Mouse (Mus musculus) heart, adult 2 months (tissue): ENCODE measurements around the gene Magi2. TPM values are rescaled to one million over a fixed set of nuclear protein-coding genes. Genes with fewer than 3 reads are reported as not detected.

Source experiments
- DNase-seq, 2 experiments: peaks; one replicate each; pipeline ENCODE4 v3.0.0; 2021
- H3K27ac ChIP-seq: fragments of 200-600 bp; 2 replicates; pipeline ENCODE4 v1.8.1; 2022
- H3K27me3 ChIP-seq: fragments of 200-500 bp; 2 replicates; pipeline ENCODE4 v1.6.1; 2012; ENCODE audit warnings: mild to moderate bottlenecking, low read length, inconsistent platforms, mixed read lengths; ENCODE audit not compliant: control insufficient read depth, insufficient read depth
- H3K36me3 ChIP-seq: fragments of 200-500 bp; 2 replicates; pipeline ENCODE4 v1.6.1; 2012; ENCODE audit warnings: low read length, inconsistent platforms; ENCODE audit not compliant: control insufficient read depth, insufficient read depth
- H3K4me1 ChIP-seq: fragments of 200-500 bp; 2 replicates; pipeline ENCODE4 v1.6.1; 2011; ENCODE audit warnings: low read length; ENCODE audit not compliant: control insufficient read depth, insufficient read depth
- H3K4me3 ChIP-seq: fragments of 200-600 bp; 2 replicates; pipeline ENCODE4 v1.8.1; 2022
- H3K79me2 ChIP-seq: fragments of 200-500 bp; replicated peaks from 2 replicates; pipeline ENCODE4 v1.6.1; 2012; ENCODE audit warnings: mild to moderate bottlenecking, inconsistent platforms, low read length, moderate library complexity, mixed read lengths; ENCODE audit not compliant: control insufficient read depth, insufficient read depth
- H3K9ac ChIP-seq: fragments of 200-500 bp; 2 replicates; pipeline ENCODE4 v1.6.1; 2012; ENCODE audit warnings: low read depth, mild to moderate bottlenecking, control low read depth, inconsistent platforms, low read length, mixed read lengths
- CTCF ChIP-seq: fragments of 200-600 bp; IDR thresholded peaks from 2 replicates; pipeline ENCODE4 v1.8.1; 2022; ENCODE audit warnings: antibody characterized with exemption, mild to moderate bottlenecking, moderate library complexity
- EP300 ChIP-seq: fragments of 200-500 bp; IDR thresholded peaks from 2 replicates; pipeline ENCODE4 v1.6.1; 2011; ENCODE audit warnings: low read depth, low read length, control low read depth; ENCODE audit not compliant: insufficient read depth
- POLR2A ChIP-seq: fragments of 200-500 bp; IDR thresholded peaks from 2 replicates; pipeline ENCODE4 v1.6.1; 2011; ENCODE audit warnings: mild to moderate bottlenecking, low read depth, low read length, control low read depth; ENCODE audit not compliant: insufficient read depth
- WGBS: fragments of 180-500 bp; shearing (Covaris S2); methylation state at CpG from one replicate; pipeline ENCODE4 v1.1.7; 2018; 5-methylcytosine and 5-hydroxymethylcytosine counted together
- intact Hi-C: fragments of 180-260 bp; cut with DNase I; formaldehyde crosslinking; loops from one replicate; pipeline ENCODE4 v1.15.1; 2025
- long read RNA-seq: library from polyadenylated mRNA; stranded (forward); transcript quantifications from one replicate; pipeline ENCODE4 v2.0.0, GENCODE M21; 2021
- polyA plus RNA-seq: library from polyadenylated mRNA; depleted of rRNA; stranded (reverse); fragments of >200 nt; gene quantifications from 2 replicates; pipeline ENCODE4 v1.2.3, GENCODE M21; 2012; rRNA removed
- total RNA-seq, 2 experiments: library from RNA; stranded (reverse); gene quantifications; 2 replicates each; pipeline ENCODE4 v1.2.3; 2021

Magi2 gene
- total RNA-seq (1 to 10 TPM; 7.0 to 8.2 TPM), polyA plus RNA-seq (1.7 and 2.0 TPM in 2 replicates)
- long read RNA-seq, partial matches to known transcripts = 1 of 9 reads
- long read RNA-seq, other reads (novel, unspliced or antisense) = 7 of 9 reads

- Histone ChIP-seq H3K27me3 (no peaks in the 10 kb centered on the region), H3K4me3 (peak within 1 kb of the TSS; percentile 59), H3K36me3 (no peaks in the 10 kb centered on the region), H3K27ac (peak within 1 kb of the TSS; percentile 78), H3K9ac (peak within 1 kb of the TSS; percentile 88), H3K4me1 (no peaks in the 10 kb centered on the region), H3K79me2 (no peaks in the 10 kb centered on the region)
- no peak for DNase-seq
- intact Hi-C loops = loop anchor here (10.0 kb wide), 1 partner anchor 168 kb away; no protein-coding TSS in a partner anchor
- TF ChIP-seq POLR2A (no peak), CTCF (no peak), EP300 (no peak)
- 0% methylated on average over 23 of the region's 26 CpGs for WGBS
These were observed at the start of gene Magi2 for GRCm38 (mm10) chr5:19226866-19227243. Magi2 (plus strand) TSS chr5:19227036.

- Histone ChIP-seq H3K4me1 (no peaks in the 10 kb centered on the region), H3K9ac (no peak overlapping the region), H3K27ac (no peak overlapping the region), H3K4me3 (no peak overlapping the region), H3K36me3 (no peaks in the 10 kb centered on the region), H3K79me2 (no peaks in the 10 kb centered on the region), H3K27me3 (no peaks in the 10 kb centered on the region)
- 81% methylated on average over 6 of the region's 6 CpGs for WGBS
- intact Hi-C loops = no loop called here
- no peak for DNase-seq
- TF ChIP-seq POLR2A (no peak), EP300 (no peak), CTCF (no peak)
These were observed 48.2 kb upstream of the Magi2 start for GRCm38 (mm10) chr5:19178594-19178993.

- no peak overlapping the region for H3K9ac ChIP-seq
- WGBS = 88% methylated on average over 2 of the region's 2 CpGs
- TF ChIP-seq POLR2A (no peak), CTCF (no peak), EP300 (no peak)
- intact Hi-C loops = no loop called here
- no peaks in the 10 kb centered on the region for H3K4me1 ChIP-seq
- DNase-seq = no peak
- H3K27me3 ChIP-seq = no peaks in the 10 kb centered on the region
- H3K79me2 ChIP-seq = no peaks in the 10 kb centered on the region
- no peak overlapping the region for H3K27ac ChIP-seq
- no peak overlapping the region for H3K4me3 ChIP-seq
- H3K36me3 ChIP-seq = no peaks in the 10 kb centered on the region
These were observed 40.7 kb upstream of the Magi2 start for GRCm38 (mm10) chr5:19186175-19186574.

- no peak for DNase-seq
- Histone ChIP-seq H3K79me2 (no peaks in the 10 kb centered on the region), H3K36me3 (no peaks in the 10 kb centered on the region), H3K4me3 (no peak overlapping the region), H3K9ac (no peak overlapping the region), H3K27me3 (no peaks in the 10 kb centered on the region), H3K27ac (no peak overlapping the region), H3K4me1 (no peaks in the 10 kb centered on the region)
- intact Hi-C loops = no loop called here
- 80% methylated on average over 3 of the region's 3 CpGs for WGBS
- TF ChIP-seq POLR2A = no peak
- no peak for TF ChIP-seq EP300
- no peak for TF ChIP-seq CTCF
These were observed 15.2 kb upstream of the Magi2 start for GRCm38 (mm10) chr5:19211665-19212064.

- TF ChIP-seq POLR2A = peak; percentile 38; the same call in 1 of the 2 replicates
- no peak for TF ChIP-seq CTCF
- 0 out of 2 replicates have a peak, but pooled peaks have one; percentile 23 for TF ChIP-seq EP300
- peak; percentile 81 to 86 for DNase-seq
- Histone ChIP-seq H3K9ac (peak overlapping the region; percentile 88), H3K27me3 (no peaks in the 10 kb centered on the region), H3K4me1 (no peaks in the 10 kb centered on the region), H3K79me2 (no peaks in the 10 kb centered on the region), H3K4me3 (peak overlapping the region; percentile 59), H3K27ac (peak overlapping the region; percentile 78), H3K36me3 (no peaks in the 10 kb centered on the region)
- intact Hi-C loops = loop anchor here (10.0 kb wide), 1 partner anchor 168 kb away; no protein-coding TSS in a partner anchor
- WGBS = 2% methylated on average over 46 of the region's 51 CpGs
These were observed 531 bp upstream of the Magi2 start for GRCm38 (mm10) chr5:19226144-19226865.

GRCm38 (mm10) chr5:19227281-19227680 is 445 bp downstream of the Magi2 start:
- H3K79me2 ChIP-seq = no peaks in the 10 kb centered on the region
- DNase-seq = peak in 1 of 2 experiments; percentile 49
- 1% methylated on average over 21 of the region's 21 CpGs for WGBS
- no peaks in the 10 kb centered on the region for H3K27me3 ChIP-seq
- peak overlapping the region; percentile 88 for H3K9ac ChIP-seq
- TF ChIP-seq POLR2A (no peak), CTCF (no peak)
- intact Hi-C loops = loop anchor here (10.0 kb wide), 1 partner anchor 168 kb away; no protein-coding TSS in a partner anchor
- no peaks in the 10 kb centered on the region for H3K36me3 ChIP-seq
- peak overlapping the region; percentile 78 for H3K27ac ChIP-seq
- H3K4me1 ChIP-seq = no peaks in the 10 kb centered on the region; the same call in 1 of the 2 replicates
- H3K4me3 ChIP-seq = peak overlapping the region; percentile 59
